15 mouse cellular contexts compared by ENCODE assay signal in genomic region chr6:135539791-135540646, GRCm38 (mm10).
DNase-seq lines count a peak whose midpoint lies in the region; ATAC-seq and TF ChIP-seq lines count a peak whose summit lies in the region.
"Had no signal": no experiment of that assay in that cellular context is flagged by ENCODE, and none has a peak within 500 bp of the region (broad histone marks: within the 10 kb centered on the region; RNA-seq: fewer than 3 reads in every experiment).

No protein-coding gene starts in this region.

- peak; percentile 11 to 40 for DNase-seq in kidney, adult 8-10 months
- no peak for DNase-seq in kidney, postnatal 4 days
- no peak for DNase-seq in lung, postnatal 0 days (ENCODE audit: low spot score)
- DNase-seq in lung, postnatal 36 days, result no peak
- peak; percentile 11 for DNase-seq in limb, embryonic 14.5 days (ENCODE audit: low spot score)
- DNase-seq in urinary bladder, postnatal 4 days (ENCODE audit: low spot score in 2 of 2), result no peak
- DNase-seq: adrenal gland, postnatal 25 days; gastrocnemius, adult 2 months; heart, postnatal 36 days; retina, postnatal 1 day had no signal

- no peaks in the 10 kb centered on the region for H3K9me3 ChIP-seq in lung, postnatal 0 days (ENCODE audit: low read length)
- no peaks in the 10 kb centered on the region for H3K9me3 ChIP-seq in limb, embryonic 14.5 days (ENCODE audit: control insufficient read depth, low read length)
- H3K9me3 ChIP-seq: embryonic facial prominence, embryonic 13.5 days; forebrain, embryonic 10.5 days; limb, embryonic 15.5 days had no signal

- no peak for TF ChIP-seq CTCF in lung, postnatal 0 days (IDR thresholded peaks at IDR 0.05)

- no peaks in the 10 kb centered on the region for H3K36me3 ChIP-seq in lung, postnatal 0 days (ENCODE audit: insufficient read depth, low read length)
- H3K36me3 ChIP-seq in limb, embryonic 14.5 days (ENCODE audit: control insufficient read depth, insufficient read depth, low read length), result no peaks in the 10 kb centered on the region
- H3K36me3 ChIP-seq: embryonic facial prominence, embryonic 13.5 days; forebrain, embryonic 10.5 days; limb, embryonic 15.5 days had no signal

- 30% methylated on average over 9 of the region's 9 CpGs for WGBS in lung, postnatal 0 days
- WGBS in limb, embryonic 14.5 days, result 17% methylated on average over 9 of the region's 9 CpGs

- H3K27me3 ChIP-seq in lung, postnatal 0 days (replicated peaks; ENCODE audit: insufficient read depth, low read length), result no peaks in the 10 kb centered on the region
- H3K27me3 ChIP-seq in limb, embryonic 14.5 days (ENCODE audit: control insufficient read depth, insufficient read depth, low read length), result no peaks in the 10 kb centered on the region
- H3K27me3 ChIP-seq: embryonic facial prominence, embryonic 13.5 days; limb, embryonic 15.5 days had no signal

- no peak overlapping the region for H3K27ac ChIP-seq in lung, postnatal 0 days (ENCODE audit: low read length)
- no peak overlapping the region for H3K27ac ChIP-seq in limb, embryonic 14.5 days (replicated peaks; ENCODE audit: low read depth, low read length)
- H3K27ac ChIP-seq: embryonic facial prominence, embryonic 13.5 days; forebrain, embryonic 10.5 days; gastrocnemius, adult 2 months; limb, embryonic 15.5 days had no signal

- H3K9ac ChIP-seq in lung, postnatal 0 days (replicated peaks; ENCODE audit: low read depth), result no peak overlapping the region
- H3K9ac ChIP-seq in limb, embryonic 14.5 days (ENCODE audit: low read depth, low read length, severe bottlenecking), result no peak overlapping the region
- H3K9ac ChIP-seq: embryonic facial prominence, embryonic 13.5 days; limb, embryonic 15.5 days had no signal

- H3K4me3 ChIP-seq in lung, postnatal 0 days (ENCODE audit: low read depth, low read length), result no peak overlapping the region
- H3K4me3 ChIP-seq in limb, embryonic 14.5 days (replicated peaks; ENCODE audit: low read length), result no peak overlapping the region
- H3K4me3 ChIP-seq: embryonic facial prominence, embryonic 13.5 days; forebrain, embryonic 10.5 days; gastrocnemius, adult 2 months; limb, embryonic 15.5 days had no signal

- TF ChIP-seq EP300 in lung, postnatal 0 days (IDR thresholded peaks at IDR 0.05), result no peak

- ATAC-seq in lung, postnatal 0 days, result no peak
- ATAC-seq in granulocyte monocyte progenitor cell, adult 5-6 weeks (replicated peaks; ENCODE audit: poor library complexity, severe bottlenecking), result 0 out of 2 replicates have a peak, but pooled peaks have one; percentile 14
- ATAC-seq in limb, embryonic 14.5 days (ENCODE audit: low FRiP score, low read depth), result no peak
- ATAC-seq: CD4-positive, CD25-positive, alpha-beta regulatory T cell, adult 4 months had no signal

- H3K4me1 ChIP-seq in lung, postnatal 0 days (ENCODE audit: insufficient read depth, low read depth, low read length), result no peaks in the 10 kb centered on the region
- 0 out of 2 replicates have a peak, but pooled peaks cover 5% of the 10 kb centered on the region for H3K4me1 ChIP-seq in limb, embryonic 14.5 days (ENCODE audit: control insufficient read depth, insufficient read depth, low read length)

- H3K4me2 ChIP-seq in lung, postnatal 0 days (replicated peaks; ENCODE audit: low read depth, low read length), result 0 out of 2 replicates have a peak overlapping the region, but pooled peaks have one; percentile 19
- no peak overlapping the region for H3K4me2 ChIP-seq in limb, embryonic 14.5 days (replicated peaks; ENCODE audit: low read depth, low read length, severe bottlenecking)
- H3K4me2 ChIP-seq: embryonic facial prominence, embryonic 13.5 days; limb, embryonic 15.5 days had no signal

- no peak for TF ChIP-seq POLR2A in limb, embryonic 14.5 days (IDR thresholded peaks at IDR 0.05; ENCODE audit: borderline replicate concordance, extremely low read depth, insufficient read depth, insufficient read length)

Comparison
In these comparisons a context has a peak if more than half of its experiments do, and no peak if none do; other contexts are left out.
1. DNase-seq: peak in kidney, adult 8-10 months (2 of 2) and limb, embryonic 14.5 days (single experiment); none in kidney, postnatal 4 days (0 of 2), lung, postnatal 0 days (single experiment), lung, postnatal 36 days (single experiment) and urinary bladder, postnatal 4 days (0 of 2).